Mouse (Mus musculus): ENCODE data around the gene Pla2g16. TPM values are rescaled to one million over a fixed set of nuclear protein-coding genes. Genes with fewer than 3 reads are reported as not detected.

Gene Pla2g16
- polyA plus RNA-seq, 1 experiment from 2014 or later = 24.6 TPM

DNA sequence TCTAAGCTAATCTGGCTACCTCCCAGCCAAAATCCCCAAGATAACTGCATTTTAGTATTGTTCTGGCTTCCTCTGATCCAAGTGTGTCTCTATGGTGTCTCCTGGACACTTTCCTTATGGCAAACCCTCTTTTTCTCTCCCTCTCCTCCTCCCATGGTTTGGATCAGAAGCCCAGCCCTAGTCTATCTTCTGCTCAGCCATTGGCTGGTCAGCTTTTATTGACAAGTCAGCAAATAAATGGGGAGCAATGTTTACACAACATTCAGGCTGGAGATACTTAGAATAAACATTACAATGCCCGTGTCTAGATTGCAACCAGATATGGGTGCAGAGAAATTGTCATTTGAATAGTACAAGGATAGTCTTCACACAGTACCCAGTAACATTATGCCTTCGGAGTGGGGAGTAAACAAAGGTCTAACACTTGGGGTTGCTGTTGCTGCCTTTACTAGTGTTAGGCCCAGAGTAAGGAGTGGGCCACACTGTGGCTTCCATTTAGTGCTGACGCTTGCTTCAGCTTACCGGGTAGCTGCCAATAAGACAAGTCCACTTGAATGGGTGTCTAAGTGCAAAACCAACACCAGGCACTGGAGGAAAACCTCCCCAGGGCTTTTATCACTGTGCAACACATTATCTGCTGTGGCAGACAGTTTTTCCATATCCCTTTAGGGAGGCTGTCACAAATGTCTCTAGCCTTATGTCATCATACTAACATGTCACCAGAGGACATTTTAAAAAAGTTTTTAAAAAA is 5.5 kb upstream of the Pla2g16 start:
- Histone ChIP-seq H3K4me1 (replicated peaks) (peaks cover 50% of the 10 kb centered on the region), H3K27me3 (no peaks in the 10 kb centered on the region), H3K4me3 (replicated peaks) (0 out of 2 replicates have a peak overlapping the region, but pooled peaks have one; percentile 21), H3K9ac (peak overlapping the region; percentile 57), H3K4me2 (peak overlapping the region; percentile 49), H3K9me3 (replicated peaks) (no peaks in the 10 kb centered on the region), H3K36me3 (no peaks in the 10 kb centered on the region), H3K27ac (peak overlapping the region; percentile 93)
- DNase-seq (peak; percentile 70), ATAC-seq (ENCODE audit: low read depth) (peak; percentile 92)
- WGBS (ENCODE audit: insufficient replicate concordance) = 25% methylated on average over 4 of the region's 4 CpGs

DNA sequence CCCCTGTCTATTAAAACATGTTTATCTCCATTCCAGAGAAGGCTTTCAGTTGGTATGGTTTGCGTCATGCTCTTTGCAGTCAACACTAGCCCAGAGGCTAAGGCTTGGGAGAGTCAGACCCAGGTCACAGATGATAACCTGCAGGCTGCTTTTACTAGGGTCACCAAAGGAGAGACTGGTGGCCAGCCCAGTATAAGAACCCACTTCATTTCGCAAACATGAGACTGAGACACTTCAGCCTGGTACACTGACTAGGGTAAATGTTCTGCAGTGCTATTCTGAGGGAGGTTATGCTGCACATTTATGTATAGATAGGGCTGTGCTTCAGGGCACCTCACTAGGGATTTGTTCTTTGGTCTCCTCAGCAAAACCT is 5.0 kb upstream of the Pla2g16 start:
- Histone ChIP-seq H3K9ac (peak overlapping the region; percentile 57), H3K4me3 (replicated peaks) (no peak overlapping the region), H3K4me1 (replicated peaks) (peaks cover 54% of the 10 kb centered on the region), H3K4me2 (peak overlapping the region; percentile 49), H3K27ac (peak overlapping the region; percentile 93), H3K27me3 (no peaks in the 10 kb centered on the region), H3K36me3 (no peaks in the 10 kb centered on the region), H3K9me3 (replicated peaks) (no peaks in the 10 kb centered on the region)
- DNase-seq = no peak
- 20% methylated on average over 2 of the region's 2 CpGs for WGBS (ENCODE audit: insufficient replicate concordance)
- peak; percentile 39 for ATAC-seq (ENCODE audit: low read depth)

DNA sequence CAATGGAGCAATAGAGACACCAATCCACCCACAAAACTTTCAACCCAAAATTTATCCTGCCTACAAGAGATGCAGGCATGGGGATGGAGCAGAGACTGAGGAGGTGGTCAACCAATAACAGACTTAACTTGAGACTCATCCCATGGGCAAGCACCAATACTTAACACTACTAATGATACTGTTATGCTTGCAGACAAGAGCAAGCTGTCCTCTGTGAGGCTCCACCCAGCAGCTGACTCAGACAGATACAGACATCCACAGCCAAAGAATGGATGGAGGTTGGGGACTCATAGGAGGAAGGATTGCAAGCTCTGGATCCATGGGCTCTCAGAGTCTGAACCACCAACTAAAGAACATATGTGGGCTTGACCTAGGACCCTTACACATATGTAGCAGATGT is 3.8 kb upstream of the Pla2g16 start:
- Histone ChIP-seq H3K27ac (peak overlapping the region; percentile 93), H3K4me2 (peak overlapping the region; percentile 49)

DNA sequence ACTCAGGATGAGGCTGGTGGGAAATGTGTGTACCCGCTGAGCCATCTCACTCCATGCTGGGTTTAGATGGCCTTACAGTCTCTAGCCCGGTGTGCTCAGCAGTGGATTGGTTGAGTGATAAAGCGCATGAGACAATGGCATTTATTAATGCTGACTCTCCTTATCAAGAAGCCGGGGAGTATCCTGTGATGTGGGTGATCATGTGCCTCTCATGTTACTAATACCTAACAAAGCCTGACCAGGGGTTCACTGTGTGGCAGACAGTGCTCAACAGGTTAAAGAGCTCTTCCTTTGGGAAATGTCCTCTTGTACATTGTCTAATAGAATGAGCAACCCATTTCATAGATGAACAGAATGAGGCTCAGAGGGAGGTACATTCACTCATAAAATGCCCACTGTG is 2.4 kb upstream of the Pla2g16 start:
- WGBS (ENCODE audit: insufficient replicate concordance) = 43% methylated on average over 4 of the region's 4 CpGs
- peaks cover 71% of the 10 kb centered on the region for H3K4me1 ChIP-seq (replicated peaks)
- H3K4me3 ChIP-seq (replicated peaks) = no peak overlapping the region
- ATAC-seq (ENCODE audit: low read depth) (no peak), DNase-seq (no peak)
- 0 out of 2 replicates have a peak overlapping the region, but pooled peaks have one; percentile 22 for H3K27ac ChIP-seq
- H3K9me3 ChIP-seq (replicated peaks) = no peaks in the 10 kb centered on the region
- 0 out of 2 replicates have a peak overlapping the region, but pooled peaks have one; percentile 1 for H3K9ac ChIP-seq
- no peak overlapping the region for H3K4me2 ChIP-seq
- peaks cover 5% of the 10 kb centered on the region; the same call in 1 of the 2 replicates for H3K36me3 ChIP-seq
- H3K27me3 ChIP-seq = no peaks in the 10 kb centered on the region

More for the DNA sequence above, 3.8 kb upstream of the Pla2g16 start:
- H3K4me1 ChIP-seq (replicated peaks) = peaks cover 64% of the 10 kb centered on the region
- H3K4me3 ChIP-seq (replicated peaks) = no peak overlapping the region
- H3K9ac ChIP-seq = peak overlapping the region; percentile 57; the same call in 1 of the 2 replicates
- no peaks in the 10 kb centered on the region for H3K27me3 ChIP-seq
- no peaks in the 10 kb centered on the region for H3K36me3 ChIP-seq
- H3K9me3 ChIP-seq (replicated peaks) = no peaks in the 10 kb centered on the region
- DNase-seq = peak; percentile 53
- peak; percentile 51 for ATAC-seq (ENCODE audit: low read depth)

DNA sequence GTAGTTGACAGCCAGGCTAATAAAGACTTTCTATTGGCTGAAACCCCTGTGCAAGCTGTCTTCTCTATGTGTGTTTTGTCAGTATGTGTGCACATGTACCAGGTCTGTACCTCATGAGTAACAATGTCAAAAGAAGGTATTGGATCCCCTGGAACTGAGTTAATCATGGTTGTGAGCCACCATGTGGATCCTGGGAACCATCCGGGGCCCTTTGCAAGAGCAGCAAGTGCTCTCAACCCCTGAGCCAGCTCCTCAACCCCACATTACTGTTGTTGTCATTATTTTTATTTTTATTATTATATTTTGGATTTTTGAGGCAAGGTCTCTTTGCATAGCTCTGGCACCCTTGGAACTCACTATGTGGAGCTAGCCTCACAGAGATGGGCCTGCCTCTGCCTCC is 618 bp upstream of the Pla2g16 start:
- 89% methylated on average over 1 of the region's 1 CpGs for WGBS (ENCODE audit: insufficient replicate concordance)
- H3K27ac ChIP-seq = no peak overlapping the region
- H3K4me1 ChIP-seq (replicated peaks) = peaks cover 66% of the 10 kb centered on the region
- no peaks in the 10 kb centered on the region for H3K9me3 ChIP-seq (replicated peaks)
- H3K4me3 ChIP-seq (replicated peaks) = no peak overlapping the region
- peak overlapping the region; percentile 82; the same call in 1 of the 2 replicates for H3K4me2 ChIP-seq
- H3K27me3 ChIP-seq = no peaks in the 10 kb centered on the region
- DNase-seq (no peak), ATAC-seq (ENCODE audit: low read depth) (no peak)
- H3K9ac ChIP-seq = peak overlapping the region; percentile 90; the same call in 1 of the 2 replicates
- peaks cover 5% of the 10 kb centered on the region; the same call in 1 of the 2 replicates for H3K36me3 ChIP-seq

DNA sequence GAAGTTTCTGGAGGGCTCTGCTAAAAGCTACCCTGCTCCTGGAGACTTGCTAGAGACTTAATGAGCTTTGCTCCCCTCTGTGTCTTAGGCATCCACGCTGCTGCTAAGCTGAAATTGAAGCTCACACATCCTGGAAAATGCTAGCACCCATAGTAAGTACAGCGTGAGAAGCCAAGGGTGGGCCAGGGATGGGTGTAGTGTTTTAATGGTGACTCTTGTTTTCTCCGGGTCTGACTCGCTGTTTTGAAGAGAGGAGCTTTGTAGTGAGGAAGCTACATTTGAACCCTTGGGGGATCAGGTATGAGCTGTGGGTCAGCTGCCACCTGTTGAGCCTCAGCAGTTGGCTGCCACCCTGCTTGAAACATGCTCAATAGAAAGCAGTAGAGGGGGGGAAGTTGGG is 585 bp downstream of the Pla2g16 start:
- H3K4me1 ChIP-seq (replicated peaks) = peaks cover 54% of the 10 kb centered on the region
- WGBS (ENCODE audit: insufficient replicate concordance) = under 1% methylated on average over 4 of the region's 4 CpGs
- ATAC-seq (ENCODE audit: low read depth) = peak; percentile 27
- no peaks in the 10 kb centered on the region for H3K27me3 ChIP-seq
- no peak for DNase-seq
- H3K36me3 ChIP-seq = peaks cover 5% of the 10 kb centered on the region; the same call in 1 of the 2 replicates
- H3K4me2 ChIP-seq = peak overlapping the region; percentile 82
- no peaks in the 10 kb centered on the region for H3K9me3 ChIP-seq (replicated peaks)
- peak overlapping the region; percentile 79 for H3K4me3 ChIP-seq (replicated peaks)
- peak overlapping the region; percentile 90 for H3K9ac ChIP-seq
- H3K27ac ChIP-seq = peak overlapping the region; percentile 80

DNA sequence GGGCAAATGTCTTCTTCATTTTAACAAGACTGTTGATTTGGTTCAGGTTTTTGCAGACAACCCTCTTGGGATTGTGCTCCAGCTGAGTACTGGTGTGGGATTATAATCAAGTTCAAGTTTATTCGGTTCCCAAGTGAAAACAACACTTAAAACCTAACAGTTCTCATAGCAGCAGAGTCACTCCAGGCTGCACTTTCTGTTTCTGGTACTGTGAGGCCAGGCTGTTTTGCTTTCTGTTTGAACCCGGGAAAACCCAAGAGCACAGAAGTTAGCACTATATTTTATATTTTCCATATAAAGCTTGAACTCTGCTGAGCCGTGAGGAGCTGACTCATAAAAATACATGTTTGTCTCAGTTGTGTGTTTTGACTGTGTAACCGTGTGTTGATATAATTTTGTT is 1.4 kb downstream of the Pla2g16 start:
- ATAC-seq (ENCODE audit: low read depth) = no peak
- H3K27ac ChIP-seq = peak overlapping the region; percentile 80
- H3K9ac ChIP-seq = peak overlapping the region; percentile 90
- DNase-seq = no peak
- peak overlapping the region; percentile 82 for H3K4me2 ChIP-seq
- H3K36me3 ChIP-seq = peaks cover 5% of the 10 kb centered on the region; the same call in 1 of the 2 replicates
- 70% methylated on average over 4 of the region's 4 CpGs for WGBS (ENCODE audit: insufficient replicate concordance)
- H3K27me3 ChIP-seq = no peaks in the 10 kb centered on the region
- peaks cover 53% of the 10 kb centered on the region for H3K4me1 ChIP-seq (replicated peaks)
- no peaks in the 10 kb centered on the region for H3K9me3 ChIP-seq (replicated peaks)
- peak overlapping the region; percentile 79 for H3K4me3 ChIP-seq (replicated peaks)

DNA sequence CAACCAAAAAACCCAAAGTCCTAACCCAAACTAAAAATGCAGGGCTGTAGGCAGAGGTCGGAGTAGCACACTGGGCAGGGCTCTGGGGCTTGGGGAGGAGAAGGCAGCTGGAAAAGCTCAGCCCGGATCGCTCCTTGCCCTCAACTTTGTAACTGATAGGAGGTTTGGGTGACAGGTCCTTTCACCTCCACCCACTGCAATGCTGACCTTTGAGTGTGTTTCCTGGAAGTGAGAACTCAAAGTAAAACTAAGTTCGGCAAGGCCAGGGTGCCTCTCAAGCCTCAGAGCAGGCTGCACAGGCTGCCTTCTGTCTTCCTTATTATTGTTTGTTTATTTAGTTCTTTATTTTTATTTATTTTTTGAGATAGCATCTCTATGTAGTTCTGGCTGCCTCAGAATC is 2.7 kb downstream of the Pla2g16 start:
- H3K36me3 ChIP-seq = peaks cover 5% of the 10 kb centered on the region; the same call in 1 of the 2 replicates
- no peak overlapping the region for H3K27ac ChIP-seq
- ATAC-seq (ENCODE audit: low read depth) (no peak), DNase-seq (no peak)
- H3K27me3 ChIP-seq = no peaks in the 10 kb centered on the region
- H3K9ac ChIP-seq = no peak overlapping the region
- H3K4me3 ChIP-seq (replicated peaks) = no peak overlapping the region
- peaks cover 42% of the 10 kb centered on the region for H3K4me1 ChIP-seq (replicated peaks)
- 63% methylated on average over 4 of the region's 4 CpGs for WGBS (ENCODE audit: insufficient replicate concordance)
- no peak overlapping the region for H3K4me2 ChIP-seq
- H3K9me3 ChIP-seq (replicated peaks) = no peaks in the 10 kb centered on the region

DNA sequence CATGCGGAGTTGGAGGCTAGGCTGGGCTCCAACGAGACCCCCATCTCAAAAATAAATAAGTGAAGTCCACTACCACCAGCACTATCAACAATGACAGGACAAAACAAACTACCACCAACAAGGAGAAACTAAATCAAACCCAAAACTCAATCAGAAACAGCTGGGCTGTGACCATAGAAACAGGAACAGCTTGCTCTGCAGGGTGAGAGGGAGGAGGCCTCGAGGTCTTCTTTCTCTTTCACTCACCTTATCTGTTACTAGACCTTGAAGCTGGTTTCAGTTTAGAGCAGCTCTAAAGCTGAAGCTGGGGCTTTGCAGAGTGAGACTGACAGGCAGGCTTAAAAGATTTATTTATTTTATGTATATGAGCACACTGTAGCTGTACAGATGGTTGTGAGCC is 4.2 kb downstream of the Pla2g16 start:
- H3K27ac ChIP-seq = no peak overlapping the region
- no peak overlapping the region for H3K4me3 ChIP-seq (replicated peaks)
- no peak overlapping the region for H3K4me2 ChIP-seq
- peaks cover 39% of the 10 kb centered on the region for H3K4me1 ChIP-seq (replicated peaks)
- H3K9ac ChIP-seq = no peak overlapping the region
- H3K27me3 ChIP-seq = no peaks in the 10 kb centered on the region
- no peak for ATAC-seq (ENCODE audit: low read depth)
- H3K36me3 ChIP-seq = peaks cover 5% of the 10 kb centered on the region; the same call in 1 of the 2 replicates
- 57% methylated on average over 3 of the region's 3 CpGs for WGBS (ENCODE audit: insufficient replicate concordance)
- no peak for DNase-seq
- no peaks in the 10 kb centered on the region for H3K9me3 ChIP-seq (replicated peaks)

DNA sequence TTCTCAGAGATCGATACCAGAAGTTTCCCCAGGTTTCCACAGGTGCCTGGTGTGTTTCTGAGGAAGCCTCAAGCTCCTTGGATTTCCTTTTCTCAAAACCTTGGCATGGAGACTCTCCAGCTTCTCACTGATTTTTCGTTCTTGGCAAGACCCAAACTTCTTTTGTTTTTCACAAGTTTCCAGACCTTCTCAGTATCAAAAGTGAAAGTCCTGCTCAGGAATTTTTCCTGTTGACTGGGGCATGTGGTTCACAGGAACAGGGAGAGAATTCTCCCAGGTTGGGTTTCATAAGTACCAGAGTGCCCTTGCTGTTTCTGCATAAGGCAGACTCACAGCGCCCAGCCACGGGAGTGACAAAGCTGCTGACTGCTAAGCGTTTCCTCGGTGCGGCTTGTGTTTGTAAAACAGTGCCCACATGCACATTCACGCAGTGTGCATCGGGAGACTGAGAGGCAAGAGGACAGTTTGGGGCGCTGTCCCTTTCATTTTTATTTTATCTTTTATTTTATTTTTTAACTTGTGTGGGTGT is 5.4 kb downstream of the Pla2g16 start:
- DNase-seq = no peak
- Histone ChIP-seq H3K27me3 (no peaks in the 10 kb centered on the region), H3K4me3 (replicated peaks) (no peak overlapping the region), H3K4me1 (replicated peaks) (peaks cover 29% of the 10 kb centered on the region), H3K4me2 (no peak overlapping the region), H3K36me3 (peaks cover 5% of the 10 kb centered on the region; the same call in 1 of the 2 replicates), H3K9ac (no peak overlapping the region), H3K9me3 (replicated peaks) (no peaks in the 10 kb centered on the region), H3K27ac (no peak overlapping the region)
- WGBS (ENCODE audit: insufficient replicate concordance) = 81% methylated on average over 10 of the region's 10 CpGs
- ATAC-seq (ENCODE audit: low read depth) = no peak

DNA sequence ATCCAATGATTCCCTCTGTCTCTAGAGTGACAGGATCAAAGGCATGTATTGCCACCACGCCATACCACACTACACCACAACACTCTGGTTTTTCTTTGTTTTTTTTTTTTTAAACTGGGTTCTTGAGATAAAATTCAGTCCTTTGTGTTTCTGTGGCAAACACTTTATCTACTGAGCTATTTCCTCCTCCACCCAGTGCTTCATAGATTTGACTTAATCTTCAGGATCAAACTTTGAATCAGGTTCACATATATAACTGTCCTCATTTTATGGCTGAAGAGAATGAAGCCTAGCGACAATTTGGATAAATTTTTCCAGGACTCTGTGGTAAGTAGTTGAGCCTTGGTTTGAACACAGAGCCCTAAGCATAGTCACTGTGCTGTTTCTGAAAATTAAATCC is 6.4 kb downstream of the Pla2g16 start:
- H3K36me3 ChIP-seq = peaks cover 5% of the 10 kb centered on the region; the same call in 1 of the 2 replicates
- H3K27me3 ChIP-seq = no peaks in the 10 kb centered on the region
- no peak overlapping the region for H3K4me3 ChIP-seq (replicated peaks)
- H3K4me1 ChIP-seq (replicated peaks) = peaks cover 19% of the 10 kb centered on the region
- no peak for DNase-seq
- H3K4me2 ChIP-seq = no peak overlapping the region
- no peak overlapping the region for H3K9ac ChIP-seq
- WGBS (ENCODE audit: insufficient replicate concordance) = 46% methylated on average over 2 of the region's 2 CpGs
- no peak overlapping the region for H3K27ac ChIP-seq
- ATAC-seq (ENCODE audit: low read depth) = no peak
- H3K9me3 ChIP-seq (replicated peaks) = no peaks in the 10 kb centered on the region
